Mouse (Mus musculus) midbrain, embryonic 15.5 days (tissue): ENCODE results near the gene Gm7356. TPM values are rescaled to one million over a fixed set of nuclear protein-coding genes. Genes with fewer than 3 reads are reported as not detected.

Experiments used
- polyA plus RNA-seq: library from polyadenylated mRNA; unstranded; fragments of >200 nt; fragmentation: Nextera tagmentation; extraction: Ambion mirVana; gene quantifications from 2 replicates; pipeline ENCODE4 v1.2.1, GENCODE M21; 2015

The Gm7356 gene
- polyA plus RNA-seq, 1 experiment from 2014 or later, result not detected

Other genes with a start within 250 kb of the Gm7356 start
- 146 and 164 TPM in 2 replicates for gene Afdn, start 243.2 kb downstream of the Gm7356 start, polyA plus RNA-seq
- gene Tcte2, start 241.9 kb downstream of the Gm7356 start, polyA plus RNA-seq, result 18.4 and 22.8 TPM in 2 replicates
- gene Gm7168, start 55.3 kb downstream of the Gm7356 start, polyA plus RNA-seq, result not detected in 2 replicates
- not detected in 2 replicates for gene Gm7358, start 55.8 kb upstream of the Gm7356 start, polyA plus RNA-seq
- 1.7 and 2.9 TPM in 2 replicates for gene Dact2, start 200.6 kb upstream of the Gm7356 start, polyA plus RNA-seq